Mouse (Mus musculus) kidney, adult 8-10 months (tissue): ENCODE results near the gene Gpr158.

Experiments
- DNase-seq, 2 experiments: peaks; one replicate each; pipeline ENCODE4 v3.0.0; 2022

Gene Gpr158

DNA sequence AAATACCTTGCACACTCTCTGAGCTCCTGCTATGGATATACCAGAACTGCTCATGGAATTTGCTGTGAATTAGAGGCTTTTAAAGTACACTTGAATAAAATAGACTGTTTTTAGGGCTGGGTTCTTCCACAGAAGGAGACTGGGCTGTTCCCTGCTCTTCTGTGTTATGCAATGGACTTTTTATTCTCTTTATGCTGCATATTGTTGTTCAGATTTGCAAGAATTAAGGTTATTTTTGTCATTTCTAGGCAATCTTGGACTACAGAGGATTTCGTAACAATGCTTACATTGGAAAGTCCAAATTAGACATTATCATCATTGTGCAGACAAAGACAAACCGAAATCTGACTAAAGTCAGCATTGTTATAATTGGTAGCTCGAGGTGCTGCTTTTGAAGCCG, 298.4 kb downstream of the Gpr158 start:
- DNase-seq = no peak

GRCm38 (mm10) chr2:21676084-21676838, 308.9 kb downstream of the Gpr158 start:
- DNase-seq = no peak

DNA sequence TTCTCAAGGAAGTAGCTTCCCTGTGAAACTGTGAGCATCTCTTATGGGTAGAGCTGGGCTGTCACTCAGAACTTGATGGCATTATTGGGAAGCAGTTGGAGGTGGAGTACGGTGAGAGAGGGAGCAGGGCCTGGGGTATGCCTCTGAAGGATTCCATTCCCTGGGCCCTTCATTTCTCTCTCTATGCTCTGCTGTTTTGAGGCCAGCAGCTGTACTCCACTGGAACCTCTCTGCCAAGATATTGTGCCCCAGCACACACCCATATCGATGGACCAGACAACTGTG, 309.4 kb downstream of the Gpr158 start:
- DNase-seq = no peak

DNA sequence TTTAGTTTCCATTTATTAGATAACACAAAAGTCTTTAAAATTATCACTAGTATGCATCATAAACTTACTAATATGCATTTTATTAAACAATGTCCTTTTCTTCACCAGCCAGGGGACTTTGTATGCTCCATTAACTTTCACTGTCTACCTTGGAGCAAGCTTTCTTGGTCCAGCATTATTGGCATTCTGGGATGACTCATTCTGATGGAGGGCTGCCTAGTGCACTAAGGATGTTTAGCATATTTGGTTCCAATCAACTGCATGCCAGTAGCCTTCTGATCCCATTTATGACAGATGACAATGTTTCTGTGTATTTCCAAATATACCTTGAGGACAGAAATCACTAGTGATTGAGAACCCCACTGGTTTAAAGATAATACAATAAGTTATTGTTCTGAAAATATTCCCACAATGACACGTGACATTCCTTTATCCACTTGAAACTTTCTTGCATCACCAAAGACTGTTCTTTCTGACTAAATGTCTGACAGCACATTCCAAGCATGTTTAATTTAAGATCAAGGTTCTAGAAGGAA, 313.5 kb downstream of the Gpr158 start:
- DNase-seq = no peak

DNA sequence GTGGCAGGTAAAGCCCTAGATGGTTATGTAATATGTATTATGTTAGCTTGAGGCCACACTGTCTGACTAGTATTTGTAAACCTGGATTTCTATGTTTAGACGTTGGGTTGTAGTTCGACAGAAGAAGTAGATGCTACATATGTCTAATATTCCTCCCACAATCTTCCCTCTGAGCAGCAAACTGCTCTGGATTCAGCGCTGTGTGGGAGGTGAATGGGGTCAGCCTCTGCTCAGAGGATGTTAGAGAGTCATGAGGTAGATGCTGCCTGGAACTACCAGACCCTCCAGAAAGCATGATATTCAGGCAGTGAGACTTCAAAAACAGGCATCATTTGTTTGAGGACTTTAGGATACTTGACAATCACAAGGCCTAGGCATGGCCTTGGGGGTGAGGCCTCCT, 317.4 kb downstream of the Gpr158 start:
- no peak for DNase-seq

DNA sequence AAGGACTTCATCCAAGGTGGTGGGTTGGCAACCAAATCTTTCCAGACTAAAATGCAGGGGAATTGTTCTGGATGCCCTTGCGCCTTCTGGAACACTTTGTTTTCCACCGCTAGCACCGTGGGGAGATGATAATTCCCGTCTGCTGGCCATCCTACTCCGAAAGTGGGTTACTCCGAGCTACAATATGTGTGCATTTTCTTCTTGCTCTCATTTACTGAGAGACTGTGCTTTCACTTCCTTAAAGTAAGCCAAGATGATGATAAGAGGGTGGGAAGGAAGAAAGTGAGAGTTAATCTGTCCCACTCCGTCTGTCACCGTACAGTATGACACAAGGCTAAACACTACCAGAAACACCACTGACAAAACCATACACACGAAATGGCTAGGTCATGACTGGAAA, 325.8 kb downstream of the Gpr158 start:
- DNase-seq = no peak

DNA sequence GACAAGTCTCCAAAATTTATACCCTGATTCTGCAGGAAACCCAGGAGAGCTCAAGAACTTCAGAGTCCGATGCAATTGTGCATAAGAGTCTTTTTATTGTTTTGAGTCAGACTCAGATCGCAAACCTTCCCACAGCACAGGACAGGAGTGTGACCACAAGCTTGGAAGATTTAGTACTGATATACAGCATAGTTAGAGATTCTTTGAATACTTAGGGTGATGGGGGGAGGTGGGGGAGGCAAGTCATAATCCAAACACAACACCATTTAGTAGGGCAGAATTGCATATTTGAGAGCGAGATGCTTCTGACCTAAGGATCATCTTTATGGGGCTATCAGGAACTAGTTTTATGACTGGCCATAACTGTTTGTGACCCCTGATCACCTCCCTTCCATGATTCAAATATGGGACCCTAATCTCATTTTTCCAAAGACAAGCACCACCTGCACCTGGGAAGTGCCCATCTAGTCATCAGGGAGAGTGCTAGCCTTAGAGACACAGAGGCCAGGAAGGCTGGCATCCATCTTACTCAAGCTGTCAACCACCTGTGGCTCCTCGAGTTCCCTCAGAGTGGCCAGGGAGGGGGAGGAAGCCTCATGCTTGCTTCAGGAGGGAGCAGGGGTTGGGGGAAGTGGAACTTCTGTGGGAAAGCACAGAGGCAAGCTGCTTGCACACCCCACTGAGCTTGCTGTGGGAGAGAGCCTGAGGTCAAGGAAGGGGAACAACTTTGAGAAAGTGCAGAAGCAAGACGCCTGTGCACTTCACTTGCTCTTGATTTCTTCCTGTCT, 326.7 kb downstream of the Gpr158 start:
- DNase-seq = no peak

DNA sequence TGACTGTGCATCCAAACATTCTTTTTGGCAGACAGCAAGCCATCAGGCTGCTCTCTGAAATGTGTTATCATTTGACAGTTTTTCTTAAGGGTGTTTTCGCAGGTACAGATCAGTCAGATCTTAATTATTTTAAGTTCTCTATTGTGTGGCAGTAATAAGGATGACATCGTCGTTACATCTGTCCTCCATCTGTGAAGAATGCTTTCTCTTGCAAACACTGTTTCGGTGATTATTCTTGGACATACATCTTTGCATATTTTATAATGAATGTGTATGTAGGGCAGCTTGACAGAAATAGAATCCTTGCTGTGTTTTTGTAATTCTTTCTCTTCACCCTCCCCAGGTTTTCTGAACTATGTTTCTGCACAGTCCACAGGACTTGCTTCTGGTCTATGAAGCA, 360.7 kb downstream of the Gpr158 start:
- DNase-seq = no peak

DNA sequence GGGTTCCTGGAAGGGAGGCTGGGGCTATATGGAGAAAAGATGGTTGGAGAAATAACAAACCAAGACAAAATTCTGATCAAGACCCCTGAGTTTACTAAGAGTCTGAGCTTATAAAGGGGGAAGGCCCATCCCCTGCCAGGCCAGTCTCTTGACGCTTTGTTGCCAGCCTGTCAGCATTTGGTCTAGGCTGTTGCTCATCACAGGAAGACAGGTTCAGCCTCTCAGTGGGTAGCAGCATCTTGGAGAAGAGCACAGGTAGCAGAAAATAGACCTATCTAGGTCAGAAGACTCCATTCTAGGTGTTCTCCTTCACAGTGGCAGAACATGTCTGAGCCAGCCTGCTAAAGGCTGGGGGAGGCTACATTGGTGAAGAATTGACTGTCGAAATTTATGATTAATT, 416.4 kb downstream of the Gpr158 start:
- DNase-seq = no peak

GRCm38 (mm10) chr2:21793156-21793555, 425.8 kb downstream of the Gpr158 start:
- no peak for DNase-seq

- no peak for DNase-seq
Observed at GRCm38 (mm10) chr2:21799616-21800015, 432.3 kb downstream of the Gpr158 start.

GRCm38 (mm10) chr2:21800045-21800444, 432.7 kb downstream of the Gpr158 start:
- no peak for DNase-seq

DNA sequence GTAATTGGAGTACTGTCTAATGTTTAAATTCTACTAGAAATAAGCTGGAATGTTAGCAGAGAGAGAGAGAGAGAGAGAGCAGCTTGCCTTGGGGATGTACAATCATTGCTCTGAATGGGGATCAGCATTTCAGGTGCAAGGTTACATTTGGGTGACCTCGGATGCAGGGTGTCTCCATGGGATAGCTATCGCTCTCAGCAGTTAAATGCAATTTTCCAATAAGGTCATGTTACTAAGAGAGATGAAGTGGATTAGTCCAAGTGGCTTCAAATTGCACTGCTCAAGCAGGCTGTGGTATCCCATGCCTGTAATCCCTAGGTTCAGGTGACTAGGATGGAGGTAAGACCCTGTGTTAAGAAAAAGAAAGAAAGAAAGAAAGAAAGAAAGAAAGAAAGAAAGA, 441.2 kb downstream of the Gpr158 start:
- no peak for DNase-seq

DNA sequence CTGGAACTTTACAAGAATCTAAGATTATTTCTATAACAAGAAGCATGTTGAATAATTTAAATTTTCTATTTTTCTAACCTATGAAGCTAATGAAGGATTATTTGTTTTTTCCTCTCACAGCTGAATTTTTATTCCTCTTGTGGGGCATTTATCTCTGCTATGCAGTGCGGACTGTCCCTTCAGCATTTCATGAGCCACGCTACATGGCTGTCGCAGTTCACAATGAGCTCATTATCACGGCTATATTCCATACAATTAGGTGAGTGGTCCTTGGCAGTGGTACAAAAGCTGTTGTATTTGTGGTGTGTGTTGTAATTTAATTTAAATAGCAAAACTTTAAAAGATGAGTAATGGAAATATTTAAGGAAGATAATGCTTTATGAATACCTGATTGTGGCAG, 443.1 kb downstream of the Gpr158 start:
- DNase-seq = no peak

DNA sequence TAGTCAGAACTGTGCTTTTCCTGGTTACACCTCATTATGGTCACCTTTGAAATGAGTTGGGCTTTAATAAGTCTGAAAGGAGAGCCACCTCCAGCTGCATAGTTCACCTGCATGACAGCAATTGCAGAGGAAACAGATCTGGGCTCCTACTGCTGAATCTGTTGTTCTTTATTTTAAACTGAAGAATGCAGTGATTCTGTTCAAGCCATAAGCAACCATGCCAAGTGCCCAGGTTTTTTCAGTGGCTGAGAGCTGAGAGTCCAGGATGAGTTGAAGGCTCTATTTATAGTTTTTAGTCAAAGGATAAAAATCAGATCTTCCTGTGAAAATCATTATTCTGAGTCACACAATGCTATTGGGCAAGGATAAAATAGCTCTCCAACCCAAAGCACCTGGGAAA, 496.7 kb downstream of the Gpr158 start:
- DNase-seq = no peak
